9 mouse cellular contexts compared by ENCODE assay signal in the genomic region with DNA sequence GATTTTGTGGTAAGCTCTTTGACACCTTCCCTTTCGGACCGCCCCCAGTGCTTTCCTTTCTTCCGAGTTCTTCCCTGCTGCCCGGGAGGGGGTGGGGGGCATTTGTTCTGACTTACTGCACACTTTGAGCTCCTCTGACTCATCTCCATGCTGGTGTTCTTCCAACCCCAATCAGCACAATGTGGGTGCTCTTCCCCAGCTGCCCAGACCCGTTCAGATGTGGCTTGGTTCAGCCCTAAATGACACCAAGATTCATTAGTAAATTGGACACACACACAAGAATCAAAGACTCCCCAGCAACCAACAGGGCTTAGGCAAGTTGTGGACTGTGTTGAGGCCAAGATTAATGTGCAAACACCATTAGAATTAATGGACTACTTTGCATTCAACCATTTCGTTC. TPM values are rescaled to one million over a fixed set of nuclear protein-coding genes. Genes with fewer than 3 reads are reported as not detected.
DNase-seq lines count a peak whose midpoint lies in the region; TF ChIP-seq lines count a peak whose summit lies in the region.
"Had no signal": no experiment of that assay in that cellular context is flagged by ENCODE, and none has a peak within 500 bp of the region (broad histone marks: within the 10 kb centered on the region; RNA-seq: fewer than 3 reads in every experiment).

No protein-coding gene starts in this region.

- DNase-seq in heart, adult 11 months, result peak; percentile 88
- no peak for DNase-seq in heart, postnatal 25 days (ENCODE audit: low spot score)
- DNase-seq in brain, embryonic 14.5 days (ENCODE audit: low read depth), result peak; percentile 65
- DNase-seq in layer of hippocampus, postnatal 14 days (ENCODE audit: low spot score in 2 of 2), result peak; percentile 31 to 69
- DNase-seq in right cerebral cortex, adult 18-20 months, result peak; percentile 69
- no peak for DNase-seq in urinary bladder, postnatal 10 days (ENCODE audit: low spot score)
- no peak for DNase-seq in thymus, postnatal 4 days
- no peak for DNase-seq in heart, postnatal 4 days
- DNase-seq: heart, postnatal 36 days had no signal

- TF ChIP-seq CTCF in brain, embryonic 14.5 days (IDR thresholded peaks at IDR 0.05; ENCODE audit: borderline replicate concordance, extremely low read depth, insufficient read depth, insufficient read length), result no peak

- intact Hi-C loops in heart, postnatal 25 days (cut with DNase I), result no loop called here

- TF ChIP-seq POLR2A in brain, embryonic 14.5 days (IDR thresholded peaks at IDR 0.05; ENCODE audit: borderline replicate concordance, extremely low read depth, insufficient read depth, insufficient read length, poor library complexity, severe bottlenecking), result no peak

RNA-seq across cellular contexts. Expression of a gene that starts 30.5 kb away (rescaled TPM):
- 10 to 100 TPM; 29.2 to 34.6 TPM for total RNA-seq in heart, postnatal 25 days (2021)
- polyA plus RNA-seq in brain, embryonic 14.5 days (2012; rRNA removed), result 39.8 and 41.9 TPM in 2 replicates
- total RNA-seq in layer of hippocampus, postnatal 14 days (2021), result 100 to 1,000 TPM; 109 to 115 TPM
- total RNA-seq in heart, postnatal 4 days (2021), result 10 to 100 TPM; 39.1 to 40.7 TPM

Comparison
In these comparisons a context has a peak if more than half of its experiments do, and no peak if none do; other contexts are left out.
1. DNase-seq: peak in heart, adult 11 months (single experiment), brain, embryonic 14.5 days (single experiment), layer of hippocampus, postnatal 14 days (2 of 2) and right cerebral cortex, adult 18-20 months (single experiment); none in heart, postnatal 25 days (single experiment), urinary bladder, postnatal 10 days (single experiment), thymus, postnatal 4 days (single experiment) and heart, postnatal 4 days (single experiment).